Mouse (Mus musculus): Measurements from ENCODE around the gene Fndc3b.
A peak's percentile ranks its signal among the peaks of the same experiment; 100 is the strongest.

The Fndc3b gene

DNA sequence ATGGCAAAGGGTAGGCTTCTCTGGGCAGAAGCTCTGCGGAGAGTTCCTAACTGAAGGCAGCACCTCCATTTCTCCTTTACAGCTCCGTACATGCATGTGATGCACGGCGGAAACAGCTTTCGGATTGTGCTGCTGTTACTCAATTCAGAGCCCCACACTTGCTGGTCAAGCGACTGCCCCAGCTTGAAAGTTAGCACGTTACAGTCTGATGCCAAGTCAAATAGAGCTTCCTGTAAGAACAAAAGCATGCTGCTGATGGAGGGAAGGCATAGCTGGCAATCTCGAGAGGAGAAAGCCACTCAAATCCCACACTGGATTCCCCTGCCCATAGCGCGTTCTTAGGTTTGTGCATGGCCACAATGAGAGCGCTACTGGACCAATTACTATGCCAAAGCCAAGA, 122.5 kb downstream of the Fndc3b start:
- DNase-seq: no peak

DNA sequence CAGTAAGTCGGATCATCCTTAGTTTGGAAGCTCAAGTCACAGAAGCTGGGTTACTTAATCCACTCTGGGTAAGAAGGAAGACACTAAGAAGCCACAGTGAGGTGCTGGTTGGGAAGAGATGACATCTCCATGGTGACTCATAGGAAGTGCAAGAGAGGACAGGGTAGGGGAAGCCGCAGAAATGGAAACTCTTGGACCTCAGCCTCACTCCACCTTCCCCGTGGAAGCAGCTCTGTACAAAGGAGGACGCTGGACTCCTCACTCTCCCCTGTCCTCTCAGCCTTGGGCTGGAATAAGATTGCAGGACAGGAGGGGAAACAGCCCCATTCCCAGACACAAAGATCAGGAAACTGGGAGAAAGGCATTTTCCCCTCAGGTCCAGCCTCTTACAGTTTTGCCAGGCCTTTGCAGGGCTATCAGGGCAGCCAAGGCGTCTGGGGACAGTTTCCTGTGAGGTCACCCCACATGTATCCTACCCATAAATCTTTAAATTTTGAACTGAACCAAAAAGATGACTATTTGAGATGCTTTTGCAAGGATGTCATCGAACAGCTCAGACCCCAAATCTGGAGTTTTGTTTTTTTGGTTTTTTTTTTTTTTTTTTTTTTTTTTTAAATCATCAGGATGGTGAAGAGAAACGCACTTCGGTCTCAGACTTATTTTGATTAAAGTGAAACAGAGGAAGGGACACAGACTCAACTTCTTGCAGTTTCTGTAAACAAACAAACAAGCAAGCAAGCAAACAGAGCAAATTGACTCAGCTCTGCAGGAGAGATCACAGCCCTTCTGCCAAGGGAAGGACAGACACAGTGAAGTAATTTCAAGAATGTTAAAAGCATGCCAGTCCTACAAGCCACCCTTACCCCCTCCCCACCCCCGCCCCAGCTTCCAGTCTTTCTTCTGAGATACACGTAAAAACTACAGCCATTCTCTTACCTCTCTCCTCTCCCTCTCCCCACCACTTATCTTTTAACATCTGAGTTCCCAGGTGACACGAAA, 126.2 kb downstream of the Fndc3b start:
- no peak for DNase-seq

DNA sequence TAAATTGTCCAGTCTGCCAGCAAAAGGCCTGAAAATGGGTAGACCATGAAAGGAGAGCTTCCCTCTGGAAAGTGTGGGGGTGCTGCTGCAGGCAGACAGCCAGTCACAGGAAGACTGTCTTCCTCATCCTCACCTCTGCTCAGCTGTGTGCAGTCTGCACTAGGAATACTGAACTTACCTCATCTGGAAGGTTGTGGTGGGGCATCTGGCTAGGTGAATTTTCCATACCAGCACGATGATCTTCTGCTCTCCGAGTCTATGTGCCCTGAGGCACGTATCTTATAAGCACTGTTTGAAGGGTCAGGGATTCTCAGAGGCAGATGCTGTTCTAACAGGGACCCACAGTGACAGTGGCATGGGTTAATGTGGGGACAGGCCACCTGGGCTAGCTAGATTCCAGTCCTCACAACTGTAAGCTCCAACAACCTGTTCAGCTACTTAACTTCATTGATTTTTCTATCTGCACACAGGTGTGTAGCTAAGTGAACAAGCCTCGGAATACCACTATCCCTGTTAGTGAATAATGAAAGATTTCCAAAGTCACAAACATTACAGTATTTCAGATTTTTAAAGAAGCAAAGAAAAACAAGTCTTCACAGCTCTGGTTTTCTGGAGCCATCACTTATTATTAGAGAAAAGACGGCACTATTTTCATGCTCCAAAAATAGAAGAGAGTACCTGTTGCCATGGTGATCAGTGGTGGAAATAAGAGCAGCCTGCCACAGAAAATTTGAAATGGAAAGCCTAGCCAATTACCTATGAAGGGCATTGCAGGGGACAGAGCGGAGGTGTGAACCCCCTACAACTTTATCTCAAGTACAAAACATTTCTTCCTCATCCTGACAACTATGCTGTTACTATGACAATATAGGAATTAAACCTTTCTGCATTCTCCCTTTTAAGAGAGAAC, 128.9 kb downstream of the Fndc3b start:
- no peak for DNase-seq

DNA sequence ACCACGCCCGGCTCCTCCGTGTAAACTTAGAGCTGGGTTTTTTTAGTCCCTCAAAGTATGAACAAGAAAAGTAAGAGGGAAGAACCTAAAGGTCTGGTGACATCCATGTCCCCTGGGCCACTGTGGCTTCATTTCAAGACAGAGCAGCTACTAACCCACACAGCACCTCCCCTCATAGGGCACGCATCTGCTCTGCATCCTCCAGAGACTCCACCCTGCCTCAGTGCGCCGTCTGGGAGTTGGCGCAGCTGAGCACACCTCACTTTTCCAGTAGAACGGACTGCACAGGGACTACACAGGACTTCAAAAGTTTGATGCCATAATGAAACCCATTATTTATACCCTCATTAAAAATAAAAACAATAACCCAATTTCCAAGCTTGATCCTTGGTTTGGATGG, 130.2 kb downstream of the Fndc3b start:
- peak in 1 of 2 experiments; percentile 2 for DNase-seq

DNA sequence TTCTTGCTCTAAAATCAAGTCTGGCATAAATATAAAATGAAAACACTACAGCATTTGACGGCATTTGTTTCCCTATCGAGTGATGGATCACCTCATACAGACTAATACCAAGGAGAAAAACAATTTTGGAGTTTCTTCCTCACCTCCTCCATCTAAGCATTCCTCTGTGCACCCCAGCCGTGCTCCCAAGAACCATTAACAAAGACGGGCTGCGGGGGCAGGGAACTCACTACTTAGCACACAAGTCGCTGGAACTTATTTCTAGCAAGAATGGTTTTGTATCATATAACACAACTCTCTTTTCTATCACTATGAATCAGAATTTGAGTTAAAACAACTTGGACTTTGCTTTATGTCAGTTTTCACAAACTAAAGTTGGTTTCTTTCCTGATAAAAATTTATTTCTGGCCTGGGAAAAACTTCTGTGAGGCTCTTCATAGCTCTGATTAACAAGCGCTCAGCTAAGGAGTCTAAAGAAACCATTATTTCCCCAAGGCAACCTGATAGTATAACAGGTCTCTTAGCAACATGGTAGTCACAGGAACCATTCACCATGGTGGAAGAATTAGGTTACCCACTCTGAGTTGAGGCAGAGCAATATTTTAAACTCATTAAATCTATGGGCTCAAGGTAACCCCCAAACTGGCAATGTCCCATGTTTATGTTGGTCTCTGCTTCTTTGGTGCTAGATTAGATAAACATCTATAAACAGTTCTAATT, 131.1 kb downstream of the Fndc3b start:
- DNase-seq: no peak

DNA sequence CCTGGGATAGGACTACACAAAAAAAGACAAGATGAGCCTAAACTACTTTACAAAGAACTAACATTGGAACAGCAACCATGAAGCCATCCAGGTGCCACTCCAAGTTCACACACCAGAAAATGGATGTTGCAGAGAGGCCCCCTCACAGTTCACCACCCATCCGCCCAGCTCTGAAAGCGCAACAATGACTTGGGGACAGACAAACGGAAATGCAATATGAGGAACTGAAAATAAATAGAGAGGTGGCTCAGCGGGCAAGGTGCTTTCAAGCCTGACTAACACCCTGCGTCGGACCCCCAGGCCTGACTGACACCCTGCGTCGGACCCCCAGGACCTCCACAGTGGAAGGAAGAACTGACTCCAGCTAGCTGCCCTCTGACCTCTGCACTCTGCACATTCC, 131.9 kb downstream of the Fndc3b start:
- DNase-seq: peak; percentile 57 to 64

DNA sequence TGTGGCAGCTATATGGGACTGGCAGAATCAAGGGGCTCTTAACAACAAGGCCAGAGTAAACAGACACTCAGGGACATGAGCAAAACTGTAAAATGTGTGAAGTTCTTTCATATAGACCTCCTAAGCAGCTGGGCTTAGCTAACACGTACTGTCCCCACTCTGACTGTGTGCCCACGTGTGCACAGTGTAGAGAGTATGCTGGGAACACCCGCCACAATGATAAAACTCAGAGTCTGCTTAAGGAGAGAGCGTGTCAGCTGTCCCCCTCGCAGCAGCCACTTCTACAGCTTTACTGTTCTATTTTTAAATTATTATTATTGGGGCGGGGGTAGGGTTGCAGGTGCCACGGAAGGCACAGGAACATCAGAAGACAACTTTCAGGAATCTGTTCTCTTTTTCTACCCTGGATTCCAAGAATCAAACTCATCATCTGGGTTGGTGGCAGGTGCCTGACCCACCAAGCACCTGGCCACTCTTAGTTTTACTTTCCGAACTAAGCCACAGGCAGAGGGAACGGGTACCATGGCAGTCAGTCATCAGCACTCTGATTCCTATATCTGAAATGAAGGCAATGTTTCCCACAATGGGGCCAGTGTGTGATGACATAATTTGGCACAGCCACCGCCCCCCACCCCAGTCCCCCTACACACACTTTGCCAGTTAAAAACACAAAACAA, 133.6 kb downstream of the Fndc3b start:
- no peak for DNase-seq

DNA sequence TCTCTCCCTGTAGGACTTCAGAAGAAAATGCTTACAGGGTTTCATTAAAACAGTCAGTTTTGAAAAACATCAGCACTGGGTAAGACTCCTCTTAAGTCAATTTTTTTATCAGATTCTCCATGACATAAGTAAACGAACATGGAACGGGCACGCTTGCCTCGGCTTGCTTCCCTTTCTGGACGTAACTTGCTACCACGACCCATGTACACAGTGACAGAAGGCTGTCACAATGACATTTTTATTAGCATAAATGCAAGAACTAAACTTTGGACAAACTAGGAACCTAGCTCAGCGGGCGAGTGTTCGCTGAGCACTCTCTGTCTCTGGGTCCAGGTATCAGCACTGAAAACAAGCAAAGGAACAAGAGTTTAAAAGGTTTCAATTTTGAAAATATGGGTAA, 136.9 kb downstream of the Fndc3b start:
- no peak for DNase-seq

DNA sequence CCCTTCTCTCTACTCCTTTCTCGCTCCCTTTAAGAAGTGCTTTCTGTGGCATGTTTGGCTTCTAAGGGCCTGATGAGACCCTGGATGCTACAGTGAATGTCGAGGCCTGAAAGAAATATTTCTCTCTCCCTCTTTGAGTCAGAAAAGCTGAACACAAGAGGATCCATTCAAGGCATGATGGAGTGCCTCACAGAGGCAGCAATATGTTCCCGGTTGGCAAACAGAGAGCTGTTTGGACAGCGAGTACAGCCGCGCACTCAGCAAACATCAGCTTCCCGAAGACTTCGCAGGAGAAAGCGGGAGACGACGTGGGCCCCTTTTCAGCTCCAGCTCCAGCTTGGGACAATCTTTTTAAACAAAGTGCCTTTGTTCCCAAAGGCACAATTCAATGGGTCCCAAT, 137.6 kb downstream of the Fndc3b start:
- DNase-seq: no peak

DNA sequence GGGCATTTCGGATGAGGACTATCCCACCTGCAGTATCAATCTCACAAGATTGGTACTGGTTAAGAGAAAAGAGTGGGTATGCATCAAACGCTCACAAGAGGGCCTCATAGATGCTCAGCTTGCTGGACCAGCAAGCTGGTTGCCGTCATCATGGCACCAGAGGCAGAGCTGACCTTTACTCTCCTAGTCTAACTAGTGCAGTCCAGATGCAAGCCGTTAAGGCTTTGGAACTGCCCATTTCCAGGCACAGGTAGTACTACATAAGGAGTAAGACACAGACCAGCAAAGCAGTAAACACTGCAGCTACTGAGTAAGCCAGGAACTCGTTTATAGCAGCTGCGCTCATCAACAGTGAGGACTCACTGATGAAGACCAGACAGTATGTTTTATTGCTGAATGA, 138.8 kb downstream of the Fndc3b start:
- no peak for DNase-seq

DNA sequence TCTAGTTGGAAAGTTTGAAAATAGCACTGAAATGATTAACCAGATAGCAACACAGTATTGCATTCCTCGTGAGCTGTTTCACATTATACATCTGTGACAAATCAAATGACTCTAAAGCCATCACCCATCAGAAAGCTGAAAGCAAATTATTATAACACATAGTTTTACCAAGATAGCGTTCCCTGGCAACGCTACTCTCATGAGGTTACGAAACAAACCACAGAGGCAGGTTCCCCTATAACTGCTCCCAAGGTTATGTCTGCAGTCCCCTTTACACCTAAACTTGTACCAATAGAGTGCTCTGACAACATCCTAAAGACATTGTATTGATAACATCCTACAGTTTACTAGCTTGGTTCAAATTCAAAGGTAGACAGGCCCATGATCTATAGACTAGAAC, 145.8 kb downstream of the Fndc3b start:
- no peak for DNase-seq

DNA sequence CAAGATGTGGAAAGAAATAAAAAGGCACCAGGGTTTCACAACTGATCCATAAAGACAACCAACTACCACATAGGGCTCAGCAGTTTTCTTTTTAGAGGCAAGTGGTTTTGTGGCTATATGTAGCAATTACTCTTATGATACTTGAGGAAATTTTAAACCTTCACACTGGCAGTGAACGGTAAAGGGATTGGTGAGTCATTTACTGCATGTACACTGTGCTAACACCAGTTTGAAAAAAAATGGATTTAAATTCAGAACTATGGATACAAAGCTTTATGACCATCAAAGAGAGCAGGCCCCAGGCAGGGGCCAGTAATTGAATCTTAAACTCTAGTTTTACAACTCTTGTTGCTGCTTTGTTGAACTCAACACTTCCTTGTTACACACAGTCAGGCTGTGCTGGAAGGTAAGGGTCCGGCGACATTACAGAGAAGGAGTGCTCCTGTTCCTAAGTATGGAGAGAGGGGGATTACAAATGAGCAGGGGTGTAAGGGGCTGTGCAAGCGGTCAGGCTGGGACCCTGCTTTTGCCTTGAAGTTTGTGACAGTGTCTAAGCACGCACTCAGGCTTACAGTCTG, 148.0 kb downstream of the Fndc3b start:
- DNase-seq: no peak

DNA sequence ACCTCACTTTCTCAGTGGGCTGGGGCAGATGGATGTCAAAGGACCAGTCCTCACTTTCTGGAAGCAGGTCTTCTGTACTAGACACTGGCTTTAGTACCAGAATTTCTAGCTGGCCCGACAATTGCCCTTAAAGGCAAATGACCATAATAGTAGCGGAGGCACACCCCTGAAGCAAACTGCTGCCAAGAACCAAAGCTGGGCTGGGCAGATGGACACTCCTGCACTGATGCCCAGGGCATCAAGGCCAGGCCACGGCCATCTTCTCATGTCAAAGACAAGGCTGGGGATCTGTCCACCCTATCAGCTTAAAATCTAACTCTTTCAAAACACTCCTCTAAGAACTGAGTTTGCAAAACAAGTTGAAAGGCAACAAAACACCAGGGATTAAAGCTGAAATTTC, 148.6 kb downstream of the Fndc3b start:
- no peak for DNase-seq

DNA sequence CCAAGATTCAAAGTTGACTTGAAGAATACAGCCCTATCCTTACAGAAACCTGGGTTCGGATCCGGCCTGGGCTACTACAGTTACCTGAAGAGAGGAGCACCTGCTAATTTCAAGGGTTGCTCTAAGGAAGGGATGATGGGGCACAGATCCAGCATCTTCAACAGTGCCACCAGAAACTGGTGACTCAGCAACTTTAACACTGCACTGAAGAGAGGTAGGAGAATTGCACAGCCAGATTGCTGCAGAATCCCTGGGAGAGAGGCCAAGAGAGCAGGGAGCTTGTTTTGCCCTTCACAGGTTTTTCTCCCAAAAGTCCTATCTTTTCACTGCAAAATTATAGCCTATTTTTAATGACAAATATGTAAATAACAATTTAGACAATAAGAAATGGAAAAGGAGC, 149.2 kb downstream of the Fndc3b start:
- no peak for DNase-seq

DNA sequence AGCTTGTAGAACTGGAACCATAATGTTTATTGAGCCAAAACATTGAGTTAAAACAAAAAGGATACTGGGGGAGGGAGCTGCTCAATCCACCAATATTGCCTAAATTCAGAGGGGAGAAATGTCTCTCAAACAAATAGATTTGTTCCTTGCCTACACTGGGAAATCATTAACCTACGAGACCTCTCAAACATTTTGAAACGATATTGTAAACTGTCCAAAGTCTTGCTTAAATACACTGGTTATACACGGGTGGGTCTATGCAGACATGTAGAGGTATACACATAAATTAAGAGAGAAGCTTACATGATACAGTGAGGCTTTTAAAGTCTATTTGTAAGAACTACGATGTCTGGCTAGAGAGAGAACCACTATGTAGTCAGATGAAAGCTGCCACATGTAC, 151.8 kb downstream of the Fndc3b start:
- no peak for DNase-seq

DNA sequence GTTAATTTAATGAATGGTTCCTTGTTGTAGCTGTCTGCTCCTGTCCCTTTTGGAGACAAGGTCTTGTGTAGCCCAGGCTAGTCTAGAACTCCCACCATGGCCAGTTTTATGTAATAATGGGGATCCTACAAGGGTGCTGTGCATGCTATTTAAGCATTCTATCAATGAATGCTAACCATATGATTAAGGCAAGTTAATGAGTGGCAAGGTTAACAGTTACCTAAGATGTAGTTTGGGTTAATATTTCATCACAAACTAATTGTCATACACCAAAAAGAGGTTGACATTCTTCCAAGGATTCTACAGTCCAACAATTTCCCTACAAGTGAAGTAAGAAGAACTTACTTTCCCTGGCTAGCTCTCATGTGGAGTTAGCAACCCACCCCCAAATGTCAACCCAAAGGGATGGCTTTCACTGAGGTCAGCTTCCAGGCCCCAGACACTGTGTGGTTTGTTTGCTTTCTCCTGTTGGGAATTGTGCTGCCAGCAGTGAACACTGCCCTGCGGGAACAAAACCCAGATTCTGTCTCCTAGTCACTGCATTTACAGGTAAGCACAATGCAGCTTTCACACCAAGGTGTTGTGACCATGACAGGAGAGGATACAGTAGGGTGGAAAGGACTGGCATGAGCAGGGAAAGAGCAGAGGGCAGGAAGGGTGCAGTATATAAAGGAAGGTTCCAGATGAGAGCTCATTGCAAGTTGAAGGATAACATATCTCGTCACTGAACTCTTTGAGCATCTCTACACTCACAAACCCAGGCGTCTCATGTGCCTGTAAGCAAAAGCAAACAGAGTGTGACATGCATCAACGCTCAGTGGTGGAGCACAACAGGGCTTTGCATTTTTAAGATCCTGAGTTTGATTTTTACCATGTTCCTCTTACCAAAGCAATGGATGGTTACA, 153.8 kb downstream of the Fndc3b start:
- no peak for DNase-seq

DNA sequence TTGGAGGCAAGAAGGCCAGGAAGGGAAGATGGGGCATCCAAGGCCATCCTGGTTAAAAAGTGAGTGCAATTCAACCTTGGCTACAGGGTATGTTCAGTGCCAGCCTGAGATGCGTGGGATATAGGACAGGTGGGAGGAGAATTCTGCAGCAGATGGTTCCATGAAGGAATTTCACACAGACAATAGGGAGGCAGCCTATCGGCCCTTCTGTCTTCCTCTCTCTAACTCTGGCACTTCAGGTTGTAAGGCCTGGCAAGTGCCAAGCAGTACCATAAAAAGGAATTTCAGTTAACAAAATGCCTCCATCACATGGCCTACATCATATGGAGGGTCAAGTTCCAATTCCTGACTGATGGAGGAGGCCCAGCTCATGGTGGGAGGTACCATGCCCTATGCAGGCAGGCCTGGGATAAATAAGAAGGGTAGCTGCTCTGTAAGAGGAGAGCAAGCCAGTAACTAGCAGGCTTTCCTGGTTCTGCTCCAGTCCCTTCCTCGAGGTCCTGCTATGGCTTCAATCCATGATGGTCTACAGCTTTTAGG, 155.6 kb downstream of the Fndc3b start:
- DNase-seq: no peak

DNA sequence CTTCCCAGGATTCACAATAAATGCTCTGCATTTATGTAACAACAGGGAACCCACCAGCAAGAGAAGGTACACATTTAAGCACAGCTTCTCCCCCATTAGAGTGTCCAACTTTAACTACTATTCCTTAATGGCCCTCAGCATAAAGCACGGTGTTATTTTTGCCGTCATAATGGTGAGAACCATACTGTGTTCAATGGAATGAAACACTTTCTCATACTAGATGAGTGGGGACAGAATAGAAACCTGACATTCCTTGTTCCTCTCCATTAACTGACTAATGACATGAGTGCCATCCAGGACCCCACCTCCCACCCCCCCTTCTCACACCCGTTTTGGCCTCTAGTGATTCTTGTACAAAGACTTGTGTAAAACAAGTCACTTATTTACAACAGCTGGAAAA, 156.8 kb downstream of the Fndc3b start:
- DNase-seq: no peak

DNA sequence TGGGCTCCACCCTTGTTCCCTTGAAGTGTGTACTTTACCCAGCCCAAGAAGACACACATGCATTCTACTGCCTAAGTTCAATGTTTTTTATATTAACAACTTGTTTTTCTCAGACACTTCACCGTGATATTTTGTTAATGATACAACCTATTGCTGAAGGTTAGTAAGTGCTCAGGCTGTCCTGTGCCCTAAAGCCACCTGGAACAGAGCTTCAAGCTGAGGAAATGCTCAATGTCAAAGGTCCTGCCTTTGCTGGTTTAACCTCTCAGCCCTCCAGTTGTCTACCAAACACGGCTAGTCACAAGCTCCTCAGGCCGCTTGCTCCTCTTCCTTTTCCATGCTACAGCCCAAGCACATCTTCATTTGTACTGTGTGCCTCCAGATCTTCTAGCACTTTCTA, 157.3 kb downstream of the Fndc3b start:
- DNase-seq: no peak

DNA sequence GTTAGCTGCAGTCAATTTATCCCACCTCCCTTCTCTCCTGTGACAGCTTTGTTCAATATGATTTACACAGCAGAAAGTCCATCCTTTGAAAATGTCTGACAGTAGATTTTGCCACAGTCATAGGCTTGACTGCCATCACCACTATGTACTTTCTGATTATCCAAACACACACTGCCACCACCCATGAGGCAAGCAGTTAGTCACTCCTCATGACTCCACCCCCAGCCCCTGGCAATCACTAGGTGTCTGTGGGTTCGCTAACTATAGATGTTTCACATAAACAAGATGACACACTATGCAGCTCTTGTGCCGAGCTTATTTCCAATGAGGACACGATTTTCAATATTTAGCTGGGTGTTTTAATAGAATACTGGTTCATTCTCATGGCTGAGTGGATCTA, 160.1 kb downstream of the Fndc3b start:
- no peak for DNase-seq

DNA sequence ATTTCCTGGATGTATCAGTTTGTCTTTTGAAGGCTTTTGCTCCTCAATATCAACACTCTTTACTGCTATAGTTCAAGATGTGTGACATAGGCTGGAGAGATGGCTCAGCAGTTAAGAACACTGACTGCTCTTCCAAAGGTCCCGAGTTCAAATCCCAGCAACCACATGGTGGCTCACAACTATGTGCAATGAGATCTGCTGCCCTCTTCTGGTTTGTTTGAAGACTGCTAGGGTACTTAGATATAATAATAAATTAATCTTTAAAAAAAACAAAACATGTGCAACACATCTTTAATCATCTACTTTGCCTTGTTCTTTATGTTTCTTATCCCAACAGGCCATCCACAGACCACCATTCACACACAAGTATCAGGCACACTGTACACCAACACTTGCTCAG, 160.7 kb downstream of the Fndc3b start:
- DNase-seq: no peak
